Mouse (Mus musculus) spleen, postnatal 36 days (tissue): Measurements from ENCODE around the gene Gins2.

Experiments
- DNase-seq, 2 experiments: peaks; one replicate each; pipeline ENCODE4 v3.0.0; 2022; ENCODE audit warnings: low spot score in 2 of 2, mixed read lengths in 1 of 2

The Gins2 gene

GRCm38 (mm10) chr8:120548313-120548761 is 40.8 kb downstream of the Gins2 start:
- no peak for DNase-seq

DNA sequence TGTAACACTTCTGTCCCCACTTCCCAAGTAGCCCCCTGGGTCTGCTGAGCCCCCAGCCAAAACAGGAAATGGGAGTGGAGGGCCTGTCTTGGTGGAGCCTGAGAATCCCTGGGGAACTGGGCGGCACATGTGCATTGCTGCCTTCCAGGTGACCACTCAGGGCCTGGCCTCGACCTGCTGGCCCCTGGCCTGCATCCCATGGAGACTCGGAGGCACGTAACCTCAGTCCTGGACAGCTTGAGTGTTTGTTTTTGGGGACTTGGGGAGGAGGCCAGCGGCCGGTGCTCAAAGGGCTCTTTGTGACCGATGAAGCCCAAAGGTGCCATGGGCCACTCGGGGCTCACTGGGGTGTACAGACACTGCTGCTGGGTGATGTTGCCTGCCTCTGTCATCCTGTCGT is 41.5 kb downstream of the Gins2 start:
- DNase-seq, result no peak

DNA sequence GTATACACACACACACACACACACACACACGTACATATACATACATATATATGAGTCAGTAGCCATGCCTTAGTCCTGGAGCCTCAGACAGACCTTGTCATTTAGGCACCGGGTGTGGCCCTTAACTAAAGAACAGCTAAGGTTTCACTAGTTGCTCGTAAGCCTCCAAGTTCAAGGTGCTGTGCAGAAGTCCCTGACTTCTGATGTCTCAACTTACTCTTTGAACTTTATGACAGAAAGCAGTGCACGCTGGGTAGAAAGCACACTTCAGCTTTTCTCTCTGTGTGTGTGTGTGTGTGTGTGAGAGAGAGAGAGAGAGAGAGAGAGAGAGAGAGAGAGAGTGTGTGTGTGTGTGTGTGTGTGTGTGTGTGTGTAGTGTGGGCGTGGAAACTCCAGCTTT is 44.9 kb downstream of the Gins2 start:
- DNase-seq, result no peak

DNA sequence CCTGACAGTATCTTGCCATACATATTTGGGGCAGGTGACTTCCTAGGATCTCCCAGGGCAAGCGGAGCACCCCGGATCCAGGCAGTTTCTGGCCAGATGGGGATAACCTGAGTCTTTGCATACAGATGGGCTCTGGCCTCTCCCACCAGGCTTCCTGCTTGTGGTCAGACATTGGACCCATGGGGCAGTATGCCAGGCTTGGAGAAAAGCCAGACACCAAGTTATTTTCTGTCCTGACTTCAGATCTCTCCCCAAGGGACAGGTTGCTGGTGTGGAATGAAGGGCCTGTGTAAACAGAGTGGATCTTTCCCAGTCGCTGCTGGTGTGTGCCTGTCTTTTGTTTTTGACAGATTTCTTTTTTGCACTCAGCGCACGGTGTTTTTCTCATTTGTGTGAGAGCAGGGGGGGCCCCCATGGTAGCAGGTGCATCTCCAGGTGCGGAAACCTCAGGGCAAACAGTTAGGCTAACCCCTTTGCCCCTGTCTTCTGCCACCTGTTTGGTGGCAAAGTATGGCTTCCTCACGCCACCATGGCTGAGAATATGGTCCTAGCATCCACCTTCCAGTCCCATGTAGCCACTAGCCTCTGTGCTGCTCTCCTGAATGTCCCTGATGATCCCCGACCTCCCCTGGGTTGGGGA is 45.6 kb downstream of the Gins2 start:
- DNase-seq, result no peak

- DNase-seq, result no peak
Observed at GRCm38 (mm10) chr8:120542995-120543394, 46.1 kb downstream of the Gins2 start.

DNA sequence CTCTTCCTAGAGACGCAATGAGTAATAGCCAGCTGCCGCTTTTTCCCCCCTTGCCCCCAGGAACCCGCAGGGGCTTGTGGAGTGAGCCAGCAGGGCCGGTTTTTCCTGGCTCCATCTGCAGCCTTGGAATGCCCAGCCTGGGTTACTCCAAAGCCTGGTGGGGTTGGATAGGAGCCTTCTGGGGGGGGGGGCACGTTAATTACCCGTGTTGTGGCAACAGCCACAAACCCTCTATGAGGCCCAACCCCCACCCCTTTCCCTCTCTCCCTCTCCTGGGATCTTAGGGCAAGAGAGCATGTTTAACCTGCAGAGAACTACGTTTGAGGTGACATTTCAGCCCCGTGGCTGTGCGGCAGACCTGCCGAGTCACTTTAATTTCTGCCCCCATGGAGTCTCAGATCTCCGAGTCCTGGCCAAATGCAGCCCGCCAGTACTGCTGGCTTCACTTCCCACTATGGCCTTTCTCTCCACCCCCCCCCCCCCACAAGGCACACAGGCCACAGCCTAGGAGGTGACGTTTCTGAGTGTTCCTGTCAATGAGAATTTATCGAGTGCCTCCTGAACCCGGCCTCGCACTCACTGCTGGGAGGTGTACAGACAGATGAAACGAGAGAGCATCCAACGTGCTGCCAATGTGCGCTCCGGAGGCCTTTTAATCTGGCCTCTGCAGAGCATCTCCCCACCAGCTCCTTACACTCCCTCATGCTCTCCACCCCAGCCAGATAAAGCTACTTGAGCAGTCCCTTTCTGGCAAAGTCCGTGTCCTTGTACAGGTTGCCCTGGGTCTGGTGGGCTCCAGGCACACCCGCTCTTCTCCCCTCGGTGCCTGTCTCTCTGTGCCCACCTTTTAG is 49.1 kb downstream of the Gins2 start:
- no peak for DNase-seq

DNA sequence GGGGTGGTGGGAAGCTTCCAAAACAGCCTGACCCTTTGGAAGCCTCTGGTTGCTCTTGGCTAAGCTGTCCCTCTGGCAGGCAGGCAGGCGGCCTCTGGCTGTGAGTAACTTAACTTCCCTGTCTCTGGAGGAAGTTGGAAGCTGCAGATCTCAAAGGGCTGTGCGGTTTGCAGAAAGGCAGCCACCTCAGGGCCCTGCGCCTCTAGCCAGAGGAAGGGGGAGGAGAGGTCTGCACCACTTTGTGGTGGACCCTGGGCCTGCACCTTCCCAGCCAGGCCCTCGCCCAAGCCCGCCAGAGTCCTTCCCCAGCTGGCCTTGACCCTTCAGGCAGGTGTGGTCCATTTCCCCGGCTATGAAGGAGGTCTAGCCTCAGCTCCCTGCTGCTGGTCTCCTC is 49.7 kb downstream of the Gins2 start:
- peak; percentile 56 to 66 for DNase-seq

- DNase-seq, result peak; percentile 93 to 94
Observed at GRCm38 (mm10) chr8:120538397-120539240, 50.5 kb downstream of the Gins2 start.

GRCm38 (mm10) chr8:120537818-120538396 is 51.2 kb downstream of the Gins2 start:
- DNase-seq, result peak; percentile 34 to 45

- DNase-seq, result peak; percentile 88 to 90
Observed at GRCm38 (mm10) chr8:120537207-120537817, 51.8 kb downstream of the Gins2 start.

- peak in 1 of 2 experiments; percentile 27 for DNase-seq
Observed at GRCm38 (mm10) chr8:120536306-120537206, 52.5 kb downstream of the Gins2 start.

DNA sequence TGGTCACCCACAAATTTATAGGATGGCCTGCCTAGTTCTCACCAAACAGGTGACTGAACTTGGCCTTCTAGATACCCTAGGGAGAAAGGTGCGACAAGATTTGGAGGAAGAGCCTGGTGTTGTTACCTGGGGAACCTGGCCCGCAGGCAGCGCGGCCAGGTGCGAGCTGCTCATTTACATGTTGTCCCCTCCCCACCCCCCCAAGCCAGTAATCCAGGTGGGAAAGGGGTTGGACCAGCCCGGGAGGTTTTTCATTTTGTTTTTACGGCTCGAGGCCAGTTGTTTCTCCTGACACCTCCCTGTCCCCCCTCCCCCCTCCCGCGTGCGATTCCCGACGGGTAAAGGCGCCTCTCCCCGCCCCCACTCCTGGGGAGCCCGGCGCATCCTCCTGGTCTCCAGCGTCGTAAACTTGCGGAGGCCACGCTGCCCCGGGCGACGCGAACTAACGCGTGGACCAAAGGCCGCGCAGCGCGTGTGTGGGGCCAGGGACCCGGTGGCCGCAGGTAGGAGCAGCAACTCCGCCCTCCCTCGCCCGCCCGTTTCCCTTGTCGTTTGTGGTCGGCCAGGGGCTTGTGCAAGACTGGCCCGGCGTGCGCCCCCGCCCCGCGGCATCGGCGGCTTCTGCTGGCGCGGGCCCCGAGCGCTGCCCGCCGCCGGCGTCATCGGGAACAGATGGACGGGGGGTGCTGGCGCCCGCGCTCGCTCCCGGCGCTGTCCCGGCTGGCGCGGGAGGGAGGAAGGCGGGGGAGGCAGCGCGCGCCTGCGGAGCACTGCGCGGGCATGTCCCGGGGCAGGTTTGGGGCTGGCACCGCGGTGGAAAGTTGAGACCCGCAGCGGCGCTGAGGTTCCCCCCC is 53.4 kb downstream of the Gins2 start:
- DNase-seq, result peak in 1 of 2 experiments; percentile 32

GRCm38 (mm10) chr8:120534504-120535368 is 54.4 kb downstream of the Gins2 start:
- peak; percentile 76 to 80 for DNase-seq

DNA sequence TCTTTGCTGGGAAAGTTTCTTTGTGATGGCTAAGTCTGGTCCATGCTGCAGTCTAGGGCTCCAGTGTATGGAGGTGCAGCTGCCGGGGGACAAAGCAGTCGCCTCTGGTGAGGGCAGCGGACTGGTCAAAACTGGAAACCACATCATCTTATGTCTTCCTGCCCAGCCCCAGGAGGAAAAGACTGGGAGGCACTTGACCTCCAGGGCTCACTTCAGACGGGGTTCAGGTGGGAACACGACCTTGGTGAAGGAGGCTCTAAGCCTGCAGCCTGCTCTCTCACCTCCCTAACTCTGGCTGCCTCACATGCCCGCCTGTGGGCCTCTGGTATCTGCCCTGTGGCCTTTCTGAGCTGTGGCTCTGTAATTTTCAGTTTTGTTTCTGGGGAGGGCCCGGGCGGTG is 55.0 kb downstream of the Gins2 start:
- no peak for DNase-seq

- DNase-seq, result no peak
Observed at GRCm38 (mm10) chr8:120533380-120533779, 55.7 kb downstream of the Gins2 start.

- DNase-seq, result peak in 1 of 2 experiments; percentile 44
Observed at GRCm38 (mm10) chr8:120532517-120533215, 56.4 kb downstream of the Gins2 start.

- DNase-seq, result no peak
Observed at GRCm38 (mm10) chr8:120531775-120532516, 57.2 kb downstream of the Gins2 start.
